Mouse (Mus musculus) cortical plate, adult 2 months (tissue): ENCODE results near the gene Mbd3l2.

Experiments
- CTCF ChIP-seq: fragments of 200-500 bp; IDR thresholded peaks from 2 replicates; pipeline ENCODE4 v1.5.1; 2011; ENCODE audit warnings: mild to moderate bottlenecking, control low read depth, low read length; ENCODE audit not compliant: insufficient read depth; ENCODE audit errors: extremely low read depth
- POLR2A ChIP-seq: fragments of 200-500 bp; IDR thresholded peaks from 2 replicates; pipeline ENCODE4 v1.6.1; 2011; ENCODE audit warnings: mild to moderate bottlenecking, low read length, control low read depth; ENCODE audit not compliant: insufficient read depth; ENCODE audit errors: extremely low read depth

DNA sequence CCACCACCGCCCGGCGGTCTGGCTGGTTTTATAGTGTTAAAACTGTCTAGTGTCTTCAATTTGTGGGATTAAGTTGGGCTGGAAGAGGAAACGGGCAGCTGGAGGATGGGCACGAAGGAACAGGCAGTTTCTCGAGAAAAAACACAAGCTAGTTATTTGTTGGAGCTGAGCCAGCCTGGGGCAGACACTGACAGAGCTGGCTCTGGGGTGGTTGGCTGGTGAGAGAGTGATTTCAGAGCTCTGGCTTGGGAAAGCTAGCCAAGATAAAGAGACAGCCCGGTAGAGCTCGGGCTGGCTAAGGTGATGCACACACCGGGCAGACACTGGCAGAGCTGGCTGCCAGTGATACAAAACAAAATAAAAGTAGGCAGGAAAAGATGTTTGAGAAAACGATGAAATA, 1.2 kb downstream of the Mbd3l2 start:
- TF ChIP-seq POLR2A (no peak), CTCF (no peak)
